Mouse (Mus musculus) ovary, postnatal 10 days (tissue): ENCODE results near the gene Trex1.
A peak's percentile ranks its signal among the peaks of the same experiment; 100 is the strongest.

Experiments used
- DNase-seq: peaks from one replicate; pipeline ENCODE4 v3.0.0; 2022; ENCODE audit warnings: low spot score

The Trex1 gene

GRCm38 (mm10) chr9:109087987-109088386 is 28.5 kb upstream of the Trex1 start:
- DNase-seq, result no peak

- DNase-seq, result no peak
Measured at GRCm38 (mm10) chr9:109084922-109085321, 25.4 kb upstream of the Trex1 start.

GRCm38 (mm10) chr9:109082124-109082800 is 22.7 kb upstream of the Trex1 start, which contains the start of the genes Ccdc51 and Tma7:
TSS of gene Ccdc51 (plus strand) at chr9:109082493.
TSS of gene Tma7 (minus strand) at chr9:109082587.
- peak; percentile 59 for DNase-seq

- DNase-seq, result no peak
Measured at GRCm38 (mm10) chr9:109081749-109082123, 22.2 kb upstream of the Trex1 start.

GRCm38 (mm10) chr9:109080516-109080915 is 21.0 kb upstream of the Trex1 start:
- DNase-seq, result no peak

GRCm38 (mm10) chr9:109073661-109074573 is 14.4 kb upstream of the Trex1 start, which contains the start of gene Atrip:
TSS of gene Atrip (minus strand) at chr9:109074124.
- DNase-seq, result peak; percentile 89

- DNase-seq, result no peak
Measured at GRCm38 (mm10) chr9:109068095-109068735, 8.7 kb upstream of the Trex1 start.

DNA sequence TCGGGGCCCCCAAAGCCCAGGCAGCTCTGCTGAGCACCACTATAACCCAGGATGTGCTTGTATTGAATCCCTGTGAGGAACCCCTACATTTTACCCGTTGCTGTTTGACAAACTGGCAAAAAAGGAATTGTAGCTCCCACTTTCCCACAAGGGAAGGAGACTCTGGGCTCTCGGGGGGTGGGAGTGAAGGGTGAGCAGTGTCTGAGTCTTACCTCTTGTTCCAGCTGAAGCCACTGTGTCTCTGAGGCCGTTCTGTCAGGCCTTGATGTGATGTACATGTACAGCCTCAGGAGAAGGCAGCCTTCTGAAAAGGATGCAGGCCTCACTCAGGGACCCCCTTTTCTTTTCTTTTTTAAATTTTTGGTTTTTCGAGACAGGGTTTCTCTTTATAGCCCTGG is 1.4 kb upstream of the Trex1 start:
- DNase-seq, result no peak

DNA sequence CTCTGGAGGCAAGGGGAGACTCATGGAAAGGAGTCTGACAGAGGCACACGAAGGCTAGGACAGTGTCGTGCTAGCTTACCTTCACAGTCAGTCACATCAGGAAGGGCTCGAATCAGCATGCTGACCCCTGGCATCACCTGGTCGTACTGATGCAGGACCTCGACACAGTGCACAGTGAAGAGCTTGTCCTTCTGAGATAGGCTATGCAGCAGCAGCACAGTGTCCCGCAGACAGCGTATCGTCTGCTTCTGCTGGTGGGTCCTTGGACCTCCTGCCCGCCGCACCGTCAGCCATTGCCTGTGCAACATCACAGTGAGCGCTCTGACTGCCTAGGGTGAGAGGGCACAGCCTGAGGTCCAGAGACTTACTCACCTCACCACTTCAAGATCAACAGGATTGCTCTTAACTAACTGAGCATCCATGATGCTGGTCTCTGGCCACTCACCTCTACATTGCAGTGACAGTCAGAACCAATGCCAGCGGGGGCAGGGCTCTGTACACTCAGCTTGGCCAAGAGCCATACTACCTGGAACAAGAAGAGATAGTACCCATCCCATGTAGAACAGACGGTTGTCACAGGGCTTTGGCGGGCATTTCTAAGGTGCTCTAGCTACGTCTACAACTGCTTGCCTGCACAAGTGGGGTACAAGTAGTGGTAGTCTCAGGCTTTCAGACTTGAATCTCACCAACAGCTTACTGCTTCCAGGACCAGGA is 807 bp upstream of the Trex1 start:
- DNase-seq, result no peak

GRCm38 (mm10) chr9:109058006-109058765 is 1.3 kb downstream of the Trex1 start:
- no peak for DNase-seq

DNA sequence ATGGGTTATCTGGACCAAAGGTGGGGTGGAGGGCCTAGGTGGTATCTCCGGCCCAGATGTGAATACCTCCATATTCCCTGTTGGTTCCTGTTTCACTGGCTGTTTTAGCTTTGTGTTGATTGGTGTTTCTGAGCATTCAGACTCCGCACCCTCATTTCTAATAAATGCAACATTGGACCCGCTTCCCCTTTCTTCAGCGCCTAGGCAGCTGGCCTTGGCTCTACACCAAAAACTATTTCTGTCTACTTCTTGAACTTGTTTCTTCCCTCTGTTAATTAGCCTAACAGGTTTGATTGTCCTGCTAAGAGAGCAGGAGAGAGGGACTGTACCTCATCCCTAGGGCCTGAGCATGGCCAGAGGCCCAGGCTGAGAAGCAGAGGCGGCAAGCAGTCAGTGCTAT is 2.0 kb downstream of the Trex1 start:
- DNase-seq, result no peak

DNA sequence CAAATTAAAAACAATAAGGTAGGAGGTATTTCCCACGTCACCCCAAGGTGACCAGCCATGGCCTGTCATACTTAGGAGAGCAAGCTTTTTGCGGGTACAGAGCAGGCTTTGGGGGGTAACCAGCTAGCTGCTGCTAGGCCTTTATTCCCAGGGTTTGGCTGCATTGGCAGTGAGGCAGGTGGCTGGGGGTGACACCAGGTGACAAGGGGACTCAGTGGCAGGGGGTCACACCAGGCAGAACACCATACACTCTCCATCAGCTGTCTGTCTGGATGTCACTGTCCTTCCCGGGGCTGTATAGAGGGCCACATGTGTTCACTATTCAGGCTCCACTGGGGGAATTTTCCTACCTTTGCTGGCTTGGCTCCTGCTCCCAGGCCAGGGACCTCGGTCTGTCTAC is 2.6 kb downstream of the Trex1 start:
- no peak for DNase-seq

GRCm38 (mm10) chr9:109056081-109056690 is 3.3 kb downstream of the Trex1 start:
- no peak for DNase-seq

GRCm38 (mm10) chr9:109055271-109056030 is 4.1 kb downstream of the Trex1 start:
- DNase-seq, result no peak

GRCm38 (mm10) chr9:109054712-109055111 is 4.8 kb downstream of the Trex1 start:
- DNase-seq, result no peak

GRCm38 (mm10) chr9:109053851-109054250 is 5.7 kb downstream of the Trex1 start:
- no peak for DNase-seq

- DNase-seq, result no peak
Measured at GRCm38 (mm10) chr9:109053366-109053765, 6.2 kb downstream of the Trex1 start.

DNA sequence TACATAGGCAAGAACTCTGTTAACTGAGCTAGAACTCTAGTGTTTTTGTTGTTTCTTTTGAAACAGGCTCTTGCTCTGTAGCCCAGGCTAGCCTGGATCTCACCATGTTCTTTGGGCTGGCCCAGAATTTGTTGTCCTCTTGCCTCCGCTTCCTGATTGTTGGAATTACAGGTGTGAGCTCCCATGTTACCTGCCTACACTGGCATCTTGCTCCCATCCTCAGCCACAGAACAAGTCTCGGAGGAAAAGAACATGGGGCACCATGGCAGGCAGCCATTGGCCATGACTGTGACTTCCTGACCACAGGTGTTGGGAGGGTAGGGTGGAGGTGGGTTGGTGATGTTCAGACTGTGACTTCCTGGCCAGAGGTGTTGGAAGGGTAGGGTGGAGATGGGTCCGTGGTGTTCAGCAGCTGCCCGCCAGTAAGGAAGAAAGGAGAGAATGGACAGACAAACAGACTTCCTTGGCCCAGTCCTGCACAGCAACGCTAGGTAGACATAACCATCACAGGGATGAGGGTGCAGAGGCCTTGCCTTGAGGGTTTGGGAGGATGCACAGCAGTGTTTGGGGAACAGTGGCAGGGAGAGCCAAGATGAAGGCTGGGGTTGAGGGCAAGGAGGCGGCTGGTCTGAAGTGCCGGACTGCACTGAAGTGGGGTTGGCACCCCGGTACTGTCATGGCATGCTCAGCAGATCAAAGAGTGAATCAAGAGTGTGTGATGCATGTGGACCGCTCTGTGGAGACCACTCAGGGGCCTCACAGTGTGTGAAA is 6.9 kb downstream of the Trex1 start:
- DNase-seq, result no peak
